Mouse (Mus musculus) kidney, adult 2 months (tissue): ENCODE measurements around the gene Naa35.

Experiments used
- CTCF ChIP-seq: fragments of 200-500 bp; conservative IDR thresholded peaks from 2 replicates; pipeline ENCODE4 v1.5.1; 2011; ENCODE audit warnings: low read depth, mild to moderate bottlenecking, control low read depth, low read length, moderate library complexity, mixed read lengths; ENCODE audit not compliant: insufficient read depth, insufficient read length
- POLR2A ChIP-seq: fragments of 200-500 bp; IDR thresholded peaks from one replicate; pipeline ENCODE4 v1.6.1; 2011; ENCODE audit warnings: low read depth, low read length, control low read depth

DNA sequence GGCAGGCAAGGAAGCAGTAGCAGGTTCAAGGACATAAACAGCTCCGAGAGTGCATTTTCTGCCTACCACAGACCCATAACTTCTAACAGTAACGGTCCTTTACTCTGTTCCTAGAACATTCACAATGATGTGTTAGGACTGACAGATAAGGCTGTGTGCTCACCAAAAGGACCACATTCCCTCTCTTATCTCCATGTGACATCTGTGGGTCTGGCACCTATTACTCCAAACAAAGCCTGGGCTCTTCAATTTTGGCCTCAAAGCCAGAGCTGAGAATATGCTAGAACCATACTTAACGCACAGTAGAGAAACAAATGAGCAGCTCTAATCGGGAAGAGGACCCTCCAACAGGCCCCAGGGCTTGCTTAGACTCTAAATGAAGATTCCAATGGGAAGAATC is 94.8 kb downstream of the Naa35 start:
- TF ChIP-seq POLR2A = no peak
- no peak for TF ChIP-seq CTCF
